Mouse (Mus musculus): Measurements from ENCODE around the gene Gm5039.

DNA sequence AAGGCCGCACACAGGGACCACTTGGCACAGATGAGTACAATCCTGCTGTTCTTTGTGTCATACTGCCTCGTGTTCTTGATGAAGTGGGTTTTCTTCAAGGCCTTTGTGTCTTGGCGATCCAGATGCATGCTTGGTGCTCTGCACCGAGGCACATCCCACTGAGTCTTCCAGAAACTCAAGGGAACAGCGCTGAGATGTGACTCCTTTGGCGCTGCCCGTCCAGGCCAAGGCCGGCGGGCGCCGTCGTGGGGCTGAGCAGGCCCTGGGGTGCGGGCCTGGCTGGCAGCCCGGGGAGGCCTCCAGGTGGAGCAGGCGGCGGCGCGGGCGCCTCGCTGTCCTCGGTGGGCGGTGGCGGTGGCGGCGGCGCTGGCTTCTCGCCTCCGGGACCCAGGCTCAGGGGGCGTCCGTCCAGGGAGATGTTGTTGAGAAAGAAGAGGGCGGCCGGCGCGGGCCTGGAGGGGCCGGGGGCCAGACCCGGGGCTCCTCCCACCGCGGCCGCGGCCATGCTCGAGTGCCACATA lies 30.4 kb upstream of the Gm5039 start:
- TF ChIP-seq CTCF (IDR thresholded peaks at IDR 0.05; ENCODE audit: low read depth) (no peak), EP300 (IDR thresholded peaks at IDR 0.05; ENCODE audit: low read depth) (no peak)
